Mouse (Mus musculus) brain, embryonic 14.5 days (tissue): ENCODE results near the gene Cotl1.

Experiments used
- CTCF ChIP-seq: fragments of 200-500 bp; IDR thresholded peaks from 2 replicates; pipeline ENCODE4 v1.5.1; 2012; ENCODE audit warnings: inconsistent platforms, mild to moderate bottlenecking, moderate library complexity, borderline replicate concordance; ENCODE audit not compliant: insufficient read depth, insufficient read length; ENCODE audit errors: extremely low read depth
- POLR2A ChIP-seq: fragments of 200-500 bp; IDR thresholded peaks from 2 replicates; pipeline ENCODE4 v1.6.1; 2012; ENCODE audit warnings: mild to moderate bottlenecking, inconsistent platforms, borderline replicate concordance; ENCODE audit not compliant: poor library complexity, insufficient read depth, insufficient read length, severe bottlenecking; ENCODE audit errors: extremely low read depth

GRCm38 (mm10) chr8:119761692-119762091 is 78.7 kb downstream of the Cotl1 start:
- TF ChIP-seq POLR2A (no peak), CTCF (no peak)
